Mouse (Mus musculus) G1E (cell line): Measurements from ENCODE around the gene Foxj2.

Source experiments
- CTCF ChIP-seq: IDR thresholded peaks from 2 replicates; pipeline ENCODE4 v1.5.1; 2012; ENCODE audit warnings: low read depth, low read length, inconsistent platforms, mixed read lengths
- GATA1 ChIP-seq: IDR thresholded peaks from 2 replicates; pipeline ENCODE4 v1.6.1; 2012; ENCODE audit warnings: borderline replicate concordance, low read length, inconsistent platforms, mixed read lengths
- GATA2 ChIP-seq: IDR thresholded peaks from 2 replicates; pipeline ENCODE4 v1.6.1; 2012; ENCODE audit warnings: low read depth, low read length, inconsistent platforms, borderline replicate concordance
- POLR2AphosphoS5 ChIP-seq: IDR thresholded peaks from 2 replicates; pipeline ENCODE4 v1.6.1; 2012; ENCODE audit warnings: low read depth, low read length, inconsistent platforms; ENCODE audit not compliant: insufficient replicate concordance
- TAL1 ChIP-seq: conservative IDR thresholded peaks from 2 replicates; pipeline ENCODE4 v1.6.1; 2012; ENCODE audit warnings: low read depth, low read length, inconsistent platforms, mixed read lengths

GRCm38 (mm10) chr6:122774345-122774744 is 45.4 kb upstream of the Foxj2 start:
- TF ChIP-seq CTCF, result no peak
- no peak for TF ChIP-seq TAL1
- no peak for TF ChIP-seq GATA1
- TF ChIP-seq POLR2AphosphoS5, result no peak
- TF ChIP-seq GATA2, result no peak
